Mouse (Mus musculus) heart, adult 11 months (tissue): Measurements from ENCODE around the gene Gm43191.
A peak's percentile ranks its signal among the peaks of the same experiment; 100 is the strongest.
"Not testable (repeated sequence)": the region's sequence is repeated elsewhere in the genome, so short reads cannot be mapped to it uniquely, and the experiment has no call there.

Source experiments
- DNase-seq: peaks from one replicate; pipeline ENCODE4 v3.0.0; 2022

The Gm43191 gene

DNA sequence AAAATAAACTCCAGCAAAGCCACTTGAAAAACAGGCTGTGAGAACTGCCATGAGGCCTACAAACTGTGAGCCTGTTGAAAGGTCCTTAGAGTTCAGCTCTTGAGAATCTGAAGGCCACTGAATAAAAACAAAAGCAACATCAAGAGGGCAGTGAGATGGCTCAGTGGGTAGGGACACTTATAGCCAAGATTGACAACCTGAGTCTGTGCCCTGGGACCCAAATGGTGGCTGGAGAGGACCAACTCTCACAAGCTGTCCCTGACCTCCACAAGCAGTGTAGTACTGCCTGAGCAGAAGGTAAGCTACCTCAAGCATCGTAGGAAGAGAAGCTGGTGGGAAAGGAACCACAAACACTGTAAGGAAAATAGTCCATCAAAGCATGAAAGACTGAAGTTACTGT lies at the start of gene Gm43191:
Gm43191 (minus strand) TSS at position 101 of the 400 bp plus-strand sequence.
- no peak for DNase-seq

DNA sequence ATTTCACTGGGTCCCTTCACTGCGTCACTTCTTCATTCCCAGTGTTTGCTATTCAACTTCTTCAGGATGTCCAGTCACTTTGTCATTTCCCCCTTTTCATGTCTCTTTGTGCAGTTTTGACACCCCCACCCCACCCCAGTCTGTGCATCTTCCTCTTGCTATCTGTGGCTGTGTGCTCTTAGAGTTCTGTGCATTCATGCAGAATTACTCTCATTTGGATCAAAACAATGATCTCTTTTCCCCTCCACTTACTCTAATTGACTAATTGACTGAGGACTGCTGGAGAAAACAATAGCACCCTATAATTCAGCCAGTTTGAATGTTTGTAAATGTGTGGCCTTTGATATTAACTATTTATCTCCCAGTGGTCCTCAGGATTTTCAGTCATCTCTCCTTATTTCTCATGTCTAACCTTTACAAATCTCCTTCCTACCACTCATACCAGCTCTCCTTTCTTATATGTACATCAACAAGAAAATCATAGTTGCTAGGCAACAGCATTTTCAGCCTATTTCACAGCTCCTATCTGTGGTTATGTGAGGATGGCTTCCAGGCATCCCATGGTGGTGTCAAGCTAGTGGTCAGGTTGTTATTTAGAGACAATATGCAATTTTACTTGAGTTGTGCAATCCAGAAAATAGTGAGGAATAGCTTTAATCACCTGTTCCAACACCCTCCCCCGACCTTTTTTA lies 48.6 kb upstream of the Gm43191 start:
- no peak for DNase-seq

DNA sequence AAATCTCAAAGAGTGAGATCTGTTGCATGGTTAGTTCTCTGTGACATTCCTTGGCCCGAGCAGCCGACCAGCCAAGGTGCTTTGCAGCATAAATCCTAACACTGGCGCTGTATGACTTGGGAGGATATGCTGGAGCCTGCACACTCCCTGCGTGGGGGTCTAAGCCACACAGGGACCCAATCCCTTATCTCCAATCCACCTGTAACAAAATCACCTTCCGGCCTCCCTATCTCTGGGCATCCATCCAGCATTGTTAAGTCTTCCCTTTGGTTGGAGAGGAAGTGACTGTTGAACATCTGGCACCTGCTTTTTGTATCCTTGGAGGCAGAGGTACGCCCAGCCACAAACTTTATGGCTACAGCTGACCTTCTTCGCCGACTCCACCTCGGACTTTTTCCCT lies 45.7 kb upstream of the Gm43191 start:
- peak; percentile 96 for DNase-seq

DNA sequence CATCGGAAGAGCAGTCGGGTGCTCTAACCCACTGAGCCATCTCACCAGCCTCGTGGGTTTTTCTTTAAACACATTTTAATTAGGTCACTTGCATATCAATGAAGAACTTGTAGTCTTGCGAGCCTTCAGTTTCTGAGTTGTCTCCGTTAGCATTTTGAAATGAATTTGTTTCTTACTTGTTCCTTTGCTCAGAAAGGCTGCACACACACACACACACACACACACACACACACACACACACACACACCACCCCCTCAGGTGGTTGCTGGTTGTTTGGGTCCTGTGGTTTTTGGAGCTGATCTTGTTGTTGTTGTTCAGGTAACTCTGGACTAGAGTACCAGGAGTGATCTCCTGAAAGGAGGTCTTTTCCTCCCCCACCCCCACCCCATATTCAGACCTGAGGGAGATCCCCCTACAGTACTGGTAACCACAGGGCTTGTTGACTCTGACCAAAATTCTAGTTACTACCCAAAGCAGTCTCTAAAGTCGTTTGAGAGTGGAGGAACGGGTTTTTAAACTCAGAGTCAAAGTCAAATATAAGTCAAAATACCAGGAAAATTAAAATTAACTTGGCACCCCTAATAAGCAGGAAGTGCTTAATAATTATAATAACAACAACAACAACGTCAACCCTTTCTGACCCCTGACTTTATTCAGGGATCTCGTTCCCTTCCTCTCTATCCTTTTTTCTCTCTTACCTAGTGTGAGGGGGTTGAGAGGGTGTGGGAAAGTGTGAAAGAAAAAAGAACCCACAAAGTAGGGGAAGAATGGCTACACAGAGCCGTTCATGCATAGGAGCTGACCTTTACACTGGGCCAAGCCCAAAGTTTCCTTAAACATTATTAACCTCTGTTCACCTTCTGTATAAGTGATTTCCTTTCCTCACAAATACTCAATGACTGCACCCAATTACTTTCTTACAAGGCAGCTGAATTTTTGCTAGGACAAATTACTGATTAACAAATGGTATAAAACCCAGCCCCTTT lies 42.7 kb upstream of the Gm43191 start:
- DNase-seq, result peak; percentile 29

DNA sequence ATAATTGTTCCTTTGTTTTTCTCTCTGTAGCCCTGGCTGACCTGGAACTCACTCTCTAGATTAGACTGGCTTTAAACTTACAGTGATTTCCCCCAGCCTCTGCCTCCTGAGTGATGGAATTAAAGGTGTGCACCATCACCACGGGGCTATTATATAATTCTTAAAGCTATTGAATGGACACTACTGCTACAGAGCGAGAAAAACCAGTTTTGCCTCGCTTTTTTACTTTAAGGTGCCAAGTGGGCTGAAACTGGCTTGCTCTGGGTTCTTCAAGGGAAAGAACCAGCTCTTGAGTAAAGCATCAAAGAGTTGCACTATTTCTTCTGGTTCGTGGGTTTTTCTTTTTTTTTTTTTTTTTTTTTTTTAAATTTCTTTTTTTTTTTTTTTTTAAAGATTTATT lies 41.9 kb upstream of the Gm43191 start:
- DNase-seq, result peak; percentile 4

DNA sequence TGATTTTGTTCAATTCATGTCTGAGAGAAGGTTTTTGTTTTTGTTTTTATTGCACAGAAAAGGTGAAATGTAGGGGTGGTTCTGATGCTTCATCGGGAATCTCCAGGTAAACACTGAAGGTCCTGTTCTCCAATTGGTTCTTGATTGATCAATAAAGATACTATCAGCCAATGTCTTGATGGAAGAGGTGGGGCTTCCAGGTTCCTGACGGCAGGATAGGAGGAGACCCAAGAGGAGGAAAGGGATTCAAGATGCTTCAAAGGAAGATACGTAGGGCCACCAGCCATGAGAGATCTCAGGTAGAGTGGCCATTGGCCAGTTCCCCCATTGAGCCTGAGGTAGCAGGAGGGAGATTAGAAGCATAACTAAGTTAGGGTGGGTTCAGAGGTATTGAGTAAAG lies 37.9 kb upstream of the Gm43191 start:
- peak; percentile 41 for DNase-seq

DNA sequence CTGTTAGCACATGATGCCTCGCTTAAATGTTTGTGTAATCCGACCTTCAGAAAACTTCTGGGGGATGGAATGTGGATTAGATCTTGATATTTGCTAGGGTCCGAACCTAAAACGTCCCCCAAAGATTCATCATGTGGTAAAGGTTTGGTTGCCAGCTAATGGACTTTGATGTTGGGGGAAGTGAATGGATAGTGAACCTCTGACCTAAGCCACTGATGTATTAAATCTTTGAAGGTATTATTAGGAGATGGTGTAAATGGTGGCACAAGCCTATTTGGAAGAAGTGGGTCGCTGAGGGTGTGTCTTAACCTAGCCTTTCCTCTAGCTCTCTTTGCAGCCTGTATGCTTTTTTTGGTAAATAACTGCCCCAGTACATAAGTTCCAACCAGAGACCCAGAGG lies 32.0 kb upstream of the Gm43191 start:
- DNase-seq, result peak; percentile 27

DNA sequence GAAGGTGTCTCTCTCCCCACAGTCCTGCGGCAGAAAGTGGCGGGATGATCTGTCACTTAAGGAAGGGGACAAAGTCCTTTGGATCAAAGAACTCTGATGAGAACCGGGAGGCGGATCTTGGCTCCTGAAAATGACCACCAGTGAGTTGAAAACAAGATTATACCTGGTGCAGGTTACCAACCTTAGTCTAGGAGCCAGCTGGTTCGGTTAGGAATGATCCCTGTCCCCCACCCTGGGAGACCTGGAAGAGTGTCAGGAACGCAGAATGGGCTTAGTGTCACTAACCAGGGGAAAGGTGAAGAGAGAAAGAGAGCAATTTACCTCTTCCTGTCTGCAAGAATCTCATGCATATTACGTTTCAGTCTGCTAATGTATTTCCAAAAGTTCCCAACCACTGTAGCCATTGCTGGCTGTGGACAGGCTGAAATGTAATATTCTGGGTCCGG lies 31.4 kb upstream of the Gm43191 start, which contains the start of gene Slc35a3:
Slc35a3 (minus strand) TSS at position 396 of the 446 bp plus-strand sequence.
- no peak for DNase-seq

DNA sequence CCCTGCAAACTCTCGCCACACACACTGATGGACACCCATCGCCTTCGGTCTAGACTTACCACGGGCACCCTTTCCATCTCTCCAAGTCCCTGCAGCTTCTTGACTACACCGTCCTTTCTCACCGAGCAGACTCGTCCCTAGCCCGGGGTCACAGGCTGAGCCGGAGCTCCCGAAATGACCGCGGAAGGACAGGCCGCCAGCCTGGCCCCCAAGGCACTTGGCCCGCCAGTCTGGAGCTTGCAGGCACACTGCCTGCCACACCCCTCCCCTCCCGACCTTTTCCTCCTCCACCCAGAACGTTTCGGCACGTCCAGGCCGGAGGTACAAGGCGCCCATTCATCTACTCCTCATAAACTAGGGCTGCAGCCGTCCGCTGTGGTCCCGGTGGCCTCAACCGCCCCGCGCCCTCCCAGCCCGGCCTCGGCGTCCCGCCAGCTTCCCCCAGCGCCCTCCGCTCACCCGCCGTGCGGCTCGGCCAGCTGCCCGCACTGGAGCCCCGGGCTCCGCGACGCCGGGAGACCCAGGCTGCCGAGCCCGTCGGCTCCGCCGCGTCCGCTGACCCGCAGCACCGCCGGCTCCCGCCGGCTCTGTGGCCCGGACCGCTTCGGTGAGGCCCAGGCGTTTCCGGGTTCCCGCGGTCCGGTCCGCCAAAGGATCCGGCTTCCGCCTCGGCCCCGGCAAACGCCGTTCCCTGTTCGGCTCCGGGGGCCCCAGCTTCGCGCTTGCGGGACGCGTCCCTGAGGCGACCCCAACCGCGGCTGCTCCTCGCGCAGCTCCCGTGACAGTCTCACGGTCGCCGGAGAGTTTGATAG lies 30.8 kb upstream of the Gm43191 start:
- peak; percentile 98 for DNase-seq

DNA sequence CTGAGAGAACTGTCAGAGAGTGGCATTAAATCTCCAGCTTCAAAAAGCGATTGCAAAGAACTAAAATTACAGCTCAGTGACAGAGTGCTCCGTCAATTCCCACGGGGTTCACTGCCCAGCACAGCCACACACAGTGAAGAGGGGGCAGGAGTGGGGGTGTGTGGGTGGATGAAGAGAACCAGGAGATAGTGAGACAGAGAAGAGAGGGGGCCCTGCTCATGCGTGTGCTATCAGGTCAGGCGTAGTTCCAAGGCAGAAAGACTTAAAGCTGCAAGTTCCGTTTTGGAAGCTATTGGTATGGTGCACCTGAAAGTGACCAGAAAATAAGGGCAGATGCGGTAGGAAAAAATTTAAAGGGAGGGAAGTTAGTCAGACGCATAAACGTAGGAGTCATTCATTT lies 29.9 kb upstream of the Gm43191 start:
- no peak for DNase-seq

DNA sequence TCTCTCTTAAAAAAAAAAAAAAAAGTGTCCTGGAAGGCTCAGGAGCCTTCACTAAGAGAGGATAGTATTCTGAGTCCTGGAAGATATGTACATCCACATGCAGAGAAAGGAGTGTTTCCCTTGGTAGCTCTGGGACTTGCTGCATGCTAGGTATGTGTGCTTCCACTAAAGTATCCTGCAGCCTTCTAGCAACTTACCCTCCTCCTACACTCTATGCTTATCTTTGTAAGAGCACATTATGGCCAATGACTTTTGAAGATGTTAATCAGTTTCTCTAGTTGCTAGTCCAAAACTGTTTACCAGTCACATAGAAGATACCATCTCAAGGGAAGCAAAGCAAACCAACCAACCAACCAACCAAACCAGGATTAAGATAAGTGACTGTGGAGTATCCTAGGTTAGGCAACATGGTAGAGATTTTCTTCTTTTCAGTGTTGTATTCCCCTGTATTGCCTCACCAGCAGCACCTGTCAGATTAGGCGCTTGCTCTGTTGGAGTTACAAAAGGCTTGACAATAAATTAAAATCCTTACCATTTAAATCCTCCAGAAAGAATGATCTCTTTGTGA lies 24.7 kb upstream of the Gm43191 start:
- DNase-seq, result no peak

DNA sequence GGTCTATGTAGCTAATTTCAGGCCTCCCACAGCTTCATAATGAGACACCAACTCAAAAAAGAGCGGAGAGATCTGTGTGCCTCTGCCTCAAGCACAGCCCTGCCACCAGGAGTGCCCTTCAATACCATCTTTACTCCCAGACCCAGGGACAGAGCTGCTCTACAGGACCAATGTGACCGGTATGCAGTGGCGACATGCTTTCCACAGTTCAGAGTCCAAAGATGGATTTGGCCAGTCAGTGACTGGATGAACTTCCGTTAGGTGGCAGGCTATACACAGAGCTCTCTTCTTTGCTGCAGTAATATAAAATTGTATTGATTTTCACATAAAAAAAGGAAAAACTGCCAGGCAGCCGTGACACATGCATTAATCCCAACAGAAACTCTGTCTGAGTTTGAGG lies 22.8 kb upstream of the Gm43191 start:
- DNase-seq, result no peak

DNA sequence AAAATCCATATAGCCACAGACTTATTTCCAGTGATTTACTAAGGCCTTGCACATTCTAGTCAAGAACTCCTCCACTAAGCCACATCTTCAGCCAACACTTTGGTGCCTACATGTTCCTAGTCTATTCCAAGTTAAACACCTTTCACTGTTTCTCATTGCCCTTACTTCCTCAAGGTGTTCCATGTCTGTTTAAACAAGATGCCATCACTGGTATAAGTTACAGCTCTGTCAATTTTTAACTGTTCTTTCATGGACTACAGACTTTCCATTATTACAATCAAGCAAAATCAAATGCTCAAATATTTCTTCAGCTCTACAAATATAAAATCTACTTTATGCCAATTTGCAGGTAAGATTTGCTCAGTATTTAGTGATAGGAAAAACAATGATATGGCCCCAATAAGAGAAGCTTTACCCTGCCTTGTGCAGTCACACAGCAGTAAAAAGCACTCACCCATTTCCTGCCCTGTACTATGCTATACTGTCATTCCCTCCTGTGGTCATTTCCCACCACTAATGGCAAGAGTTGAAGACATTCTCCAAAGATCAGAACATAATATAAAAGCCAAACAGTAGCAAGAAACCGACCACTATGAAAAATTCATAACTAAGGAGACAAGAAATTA lies 21.7 kb upstream of the Gm43191 start:
- DNase-seq, result no peak

DNA sequence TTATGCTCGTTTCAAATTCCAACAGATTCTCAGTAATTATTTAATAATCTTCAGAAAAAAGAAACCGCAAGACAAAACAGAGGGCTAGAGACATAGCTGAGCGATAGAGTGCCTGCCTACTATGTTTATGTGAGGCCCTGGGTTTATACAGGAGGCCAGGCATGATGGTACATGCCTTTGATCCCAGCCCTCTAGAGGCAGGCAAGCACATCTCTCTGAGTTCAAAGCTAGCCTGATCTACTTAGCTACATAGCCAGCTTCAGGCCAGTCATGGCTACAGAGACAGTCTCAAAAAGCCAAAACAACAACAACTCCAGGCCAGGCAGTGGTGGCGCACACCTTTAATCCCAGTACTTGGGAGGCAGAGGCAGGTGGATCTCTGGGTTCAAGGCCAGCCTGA lies 20.5 kb upstream of the Gm43191 start:
- no peak for DNase-seq

DNA sequence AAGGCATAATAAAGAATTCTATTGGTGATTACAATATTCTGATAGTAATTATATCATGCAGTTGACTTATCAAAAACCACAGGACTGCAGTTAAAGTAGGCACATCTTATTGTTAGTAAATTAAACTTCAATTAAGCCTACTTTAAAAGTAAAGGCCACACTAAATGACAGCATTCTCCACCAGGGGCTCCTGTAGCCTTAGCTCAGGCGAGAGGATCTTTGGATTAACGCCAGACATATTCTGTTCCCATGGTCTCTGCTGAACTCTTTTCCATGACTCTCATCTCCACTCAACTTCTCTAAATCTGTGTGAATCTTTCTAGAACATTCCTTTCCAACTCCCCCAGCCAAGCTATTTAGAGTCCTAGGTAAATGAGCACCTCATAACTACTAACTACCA lies 17.7 kb upstream of the Gm43191 start:
- no peak for DNase-seq

DNA sequence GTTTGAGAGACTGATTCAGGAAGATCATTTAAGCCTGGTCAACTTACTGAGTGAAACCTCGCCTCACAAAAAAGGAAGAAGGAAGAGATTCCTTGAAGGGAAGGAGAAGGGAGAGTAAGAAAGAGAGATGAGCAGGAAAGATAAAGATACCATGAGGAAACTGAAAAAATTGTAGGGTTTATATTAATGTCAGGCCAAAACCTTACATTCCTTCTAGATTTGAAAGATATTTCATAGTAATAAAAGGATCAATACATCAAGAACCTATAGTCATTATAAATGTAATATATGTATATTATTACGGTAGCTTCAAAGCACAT lies 14.6 kb upstream of the Gm43191 start:
- DNase-seq, result no peak

DNA sequence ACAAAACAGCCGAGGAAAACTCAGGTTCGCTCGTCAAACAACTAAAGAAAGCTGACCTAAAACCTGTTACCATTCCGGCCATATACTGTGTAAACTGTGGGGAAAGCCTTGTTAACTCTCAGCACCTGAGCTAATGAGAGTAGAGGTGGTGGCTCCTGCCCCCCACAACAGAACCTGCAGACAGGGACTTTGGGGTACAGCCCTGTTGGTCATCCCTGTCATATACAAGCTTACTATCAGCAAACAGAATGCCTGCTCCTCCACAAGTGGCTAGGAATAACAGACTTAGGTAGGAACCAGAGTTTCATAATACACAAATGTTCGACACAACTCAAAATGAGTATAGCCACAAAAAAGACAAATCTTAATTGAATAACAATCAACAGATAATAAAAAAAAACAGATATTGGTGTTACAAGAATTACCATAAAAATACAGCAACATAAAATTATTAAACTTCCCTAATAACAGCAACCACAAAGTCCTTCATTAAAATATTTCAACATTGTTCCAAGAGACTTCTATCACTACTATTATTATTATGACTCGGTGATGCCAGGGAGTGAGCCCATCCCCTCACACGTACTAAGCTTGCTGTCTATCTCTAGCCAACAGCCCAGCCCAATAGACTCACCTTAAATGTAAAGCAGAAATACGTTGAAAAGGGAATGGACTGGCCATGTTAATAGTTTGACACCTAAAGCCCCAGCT lies 14.1 kb upstream of the Gm43191 start:
- DNase-seq, result no peak

DNA sequence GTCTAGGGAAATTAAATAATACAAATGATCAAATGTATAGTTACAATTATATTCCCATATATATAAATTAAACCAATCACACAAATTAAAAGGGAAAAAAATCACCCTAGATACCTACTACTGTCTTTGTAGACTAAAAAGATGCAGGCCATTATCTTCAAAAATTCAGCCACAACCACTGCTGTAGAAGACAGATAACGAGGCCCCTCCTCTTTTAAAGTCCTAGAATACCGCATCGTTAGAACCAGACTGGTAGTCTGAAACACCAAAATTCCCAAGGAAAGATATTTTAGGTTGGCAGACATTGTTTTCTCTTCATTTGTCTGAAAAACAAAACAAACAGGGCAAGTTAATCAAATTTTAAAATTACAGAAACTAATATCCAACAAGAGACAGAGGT lies 13.3 kb upstream of the Gm43191 start:
- no peak for DNase-seq

DNA sequence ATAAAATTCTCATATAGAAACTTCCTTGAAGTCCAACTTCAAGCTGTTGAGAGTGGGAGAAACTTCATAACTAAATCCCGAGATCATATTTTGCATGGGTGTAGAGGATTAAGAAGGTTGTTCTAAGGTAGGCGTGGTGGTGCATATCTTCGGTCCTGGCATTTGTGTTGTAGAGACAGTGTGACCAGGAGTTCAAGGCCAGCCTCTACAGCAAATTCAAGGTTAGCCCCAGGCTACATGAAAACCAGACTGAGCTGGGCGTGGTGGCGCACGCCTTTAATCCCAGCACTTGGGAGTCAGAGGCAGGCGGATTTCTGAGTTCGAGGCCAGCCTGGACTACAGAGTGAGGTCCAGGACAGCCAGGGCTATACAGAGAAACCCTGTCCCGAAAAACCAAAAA lies 16.8 kb downstream of the Gm43191 start:
- DNase-seq, result not testable (repeated sequence)

DNA sequence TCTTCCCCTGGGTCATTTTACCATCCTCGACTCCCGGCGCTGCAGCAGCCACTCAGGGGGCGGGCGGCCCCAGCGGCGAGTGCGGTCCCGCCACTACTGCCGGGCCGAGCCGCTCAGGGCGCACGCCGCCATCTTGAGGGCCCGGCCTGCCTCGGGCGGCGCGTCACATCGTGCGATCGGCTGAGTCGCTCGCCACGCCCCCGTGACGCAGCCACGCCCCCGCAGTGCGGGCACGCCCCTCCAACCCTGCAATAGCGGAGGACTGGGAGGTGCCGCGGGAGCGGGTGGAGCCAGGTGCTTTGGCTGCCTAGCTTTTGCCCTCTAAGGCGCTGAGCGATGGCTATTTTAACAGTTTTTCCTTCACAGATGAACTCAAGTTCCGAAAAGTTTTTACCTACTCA lies 18.6 kb downstream of the Gm43191 start, which contains the start of gene Mfsd14a:
Mfsd14a (minus strand) TSS at position 215 of the 401 bp plus-strand sequence.
- DNase-seq, result peak; percentile 100

DNA sequence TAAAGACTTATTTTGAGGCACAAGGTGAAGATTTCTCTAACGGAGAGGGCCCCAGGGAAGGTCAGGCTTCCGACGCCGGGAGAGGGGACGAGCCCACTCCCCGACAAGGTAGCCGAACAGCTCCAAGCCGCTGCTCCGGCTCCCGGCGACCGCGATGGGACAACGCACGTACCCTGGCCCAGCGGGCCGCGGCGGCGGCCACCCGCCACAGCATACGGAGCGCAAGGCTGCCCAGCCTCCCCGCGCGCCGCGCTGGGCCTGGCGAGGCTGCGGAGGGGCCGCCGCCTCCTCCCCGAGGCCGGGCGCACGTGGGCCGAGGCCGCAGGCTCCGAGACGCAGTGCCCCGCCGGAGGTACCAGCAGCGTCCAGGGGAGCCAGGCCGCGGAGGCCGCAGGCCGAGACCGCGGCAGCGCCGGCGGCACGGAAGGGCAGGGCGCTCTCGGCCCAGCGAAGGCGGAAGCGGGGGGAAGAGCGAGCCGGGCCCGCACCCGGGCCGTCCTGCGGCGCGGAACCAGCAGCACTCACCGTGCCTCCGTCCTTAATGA lies 19.1 kb downstream of the Gm43191 start:
- DNase-seq, result no peak
